Mouse (Mus musculus) ES-E14 (cell line): ENCODE data around the gene Cyp2d9.
"Not testable (repeated sequence)": the region's sequence is repeated elsewhere in the genome, so short reads cannot be mapped to it uniquely, and the experiment has no call there.

Experiments used
- CHD2 ChIP-seq: IDR thresholded peaks from 2 replicates; pipeline ENCODE4 v1.6.1; 2014; ENCODE audit warnings: mild to moderate bottlenecking, low read depth, low read length, inconsistent platforms
- ZNF384 ChIP-seq: IDR thresholded peaks from 2 replicates; pipeline ENCODE4 v1.6.1; 2012; ENCODE audit warnings: low read depth, low read length, inconsistent platforms

- TF ChIP-seq ZNF384, CHD2: not testable (repeated sequence)
Observed at GRCm38 (mm10) chr15:82389916-82390315, 43.3 kb upstream of the Cyp2d9 start.
